Mouse (Mus musculus) erythroblast, embryonic 14.5 days (primary cell): ENCODE results near the gene Armh3. TPM values are rescaled to one million over a fixed set of nuclear protein-coding genes. Genes with fewer than 3 reads are reported as not detected.

ENCODE experiments used
- H3K27me3 ChIP-seq: 2 replicates; pipeline ENCODE4 v1.6.1; 2012; ENCODE audit warnings: inconsistent platforms; ENCODE audit not compliant: control insufficient read depth
- H3K36me3 ChIP-seq: 2 replicates; pipeline ENCODE4 v1.6.1; 2012; ENCODE audit warnings: mild to moderate bottlenecking, inconsistent platforms; ENCODE audit not compliant: control insufficient read depth
- H3K4me1 ChIP-seq: 2 replicates; pipeline ENCODE4 v1.6.1; 2012; ENCODE audit warnings: inconsistent platforms; ENCODE audit not compliant: control insufficient read depth
- H3K4me3 ChIP-seq: replicated peaks from 2 replicates; pipeline ENCODE3; 2012; ENCODE audit warnings: moderate library complexity, mild to moderate bottlenecking, inconsistent platforms
- H3K9me3 ChIP-seq: 2 replicates; pipeline ENCODE4 v1.6.1; 2012; ENCODE audit warnings: low read length, inconsistent platforms, mixed read lengths; ENCODE audit not compliant: control insufficient read depth
- GATA1 ChIP-seq: IDR thresholded peaks from 2 replicates; pipeline ENCODE4 v1.6.1; 2012; ENCODE audit warnings: low read length, inconsistent platforms, mixed read lengths
- TAL1 ChIP-seq: IDR thresholded peaks from 3 replicates; pipeline ENCODE4 v1.6.1; 2012; ENCODE audit warnings: low read length, inconsistent platforms, mixed read lengths
- polyA plus RNA-seq: library from polyadenylated mRNA; stranded (reverse); fragments of >175 nt; gene quantifications from 2 replicates; pipeline ENCODE4 v1.2.3, GENCODE M21; 2012

Armh3 gene
- polyA plus RNA-seq, 1 experiment: not detected

- no peak for TF ChIP-seq TAL1
- no peak for TF ChIP-seq GATA1
- peaks cover 2% of the 10 kb centered on the region; the same call in 1 of the 2 replicates for H3K4me1 ChIP-seq
- no peaks in the 10 kb centered on the region; the same call in 1 of the 2 replicates for H3K36me3 ChIP-seq
- no peak overlapping the region for H3K4me3 ChIP-seq
- H3K27me3 ChIP-seq: peaks cover 46% of the 10 kb centered on the region
- no peaks in the 10 kb centered on the region for H3K9me3 ChIP-seq
These were observed 180.3 kb downstream of the Armh3 start for GRCm38 (mm10) chr19:45817816-45818490.

- H3K36me3 ChIP-seq: no peaks in the 10 kb centered on the region; the same call in 1 of the 2 replicates
- no peaks in the 10 kb centered on the region for H3K9me3 ChIP-seq
- peaks cover 11% of the 10 kb centered on the region for H3K4me1 ChIP-seq
- H3K4me3 ChIP-seq: no peak overlapping the region
- TF ChIP-seq GATA1 (no peak), TAL1 (no peak)
- peaks cover 58% of the 10 kb centered on the region for H3K27me3 ChIP-seq
These were observed 181.6 kb downstream of the Armh3 start for GRCm38 (mm10) chr19:45816727-45817126.

- TF ChIP-seq TAL1 (no peak), GATA1 (no peak)
- H3K9me3 ChIP-seq: no peaks in the 10 kb centered on the region
- H3K4me3 ChIP-seq: no peak within 1 kb of the TSS
- H3K36me3 ChIP-seq: no peaks in the 10 kb centered on the region; the same call in 1 of the 2 replicates
- H3K27me3 ChIP-seq: peaks cover 66% of the 10 kb centered on the region
- H3K4me1 ChIP-seq: peaks cover 11% of the 10 kb centered on the region
These were observed 182.4 kb downstream of the Armh3 start, which contains the start of gene Kcnip2 for GRCm38 (mm10) chr19:45815831-45816405. Gene Kcnip2 (minus strand): TSS chr19:45816061.

- TF ChIP-seq TAL1 (no peak), GATA1 (no peak)
- no peaks in the 10 kb centered on the region; the same call in 1 of the 2 replicates for H3K36me3 ChIP-seq
- no peaks in the 10 kb centered on the region for H3K9me3 ChIP-seq
- H3K4me1 ChIP-seq: peaks cover 11% of the 10 kb centered on the region
- H3K4me3 ChIP-seq: no peak overlapping the region
- peaks cover 68% of the 10 kb centered on the region for H3K27me3 ChIP-seq
These were observed 183.1 kb downstream of the Armh3 start for GRCm38 (mm10) chr19:45815170-45815569.

- no peaks in the 10 kb centered on the region; the same call in 1 of the 2 replicates for H3K36me3 ChIP-seq
- no peak for TF ChIP-seq GATA1
- TF ChIP-seq TAL1: no peak
- no peaks in the 10 kb centered on the region for H3K9me3 ChIP-seq
- H3K27me3 ChIP-seq: peaks cover 68% of the 10 kb centered on the region
- H3K4me3 ChIP-seq: no peak overlapping the region
- peaks cover 11% of the 10 kb centered on the region for H3K4me1 ChIP-seq
These were observed 184.5 kb downstream of the Armh3 start for GRCm38 (mm10) chr19:45813801-45814200.

- no peaks in the 10 kb centered on the region for H3K9me3 ChIP-seq
- H3K4me1 ChIP-seq: peaks cover 11% of the 10 kb centered on the region
- H3K36me3 ChIP-seq: no peaks in the 10 kb centered on the region
- H3K27me3 ChIP-seq: peaks cover 68% of the 10 kb centered on the region
- TF ChIP-seq TAL1: no peak
- no peak for TF ChIP-seq GATA1
- H3K4me3 ChIP-seq: no peak overlapping the region
These were observed 185.0 kb downstream of the Armh3 start for GRCm38 (mm10) chr19:45813263-45813662.

DNA sequence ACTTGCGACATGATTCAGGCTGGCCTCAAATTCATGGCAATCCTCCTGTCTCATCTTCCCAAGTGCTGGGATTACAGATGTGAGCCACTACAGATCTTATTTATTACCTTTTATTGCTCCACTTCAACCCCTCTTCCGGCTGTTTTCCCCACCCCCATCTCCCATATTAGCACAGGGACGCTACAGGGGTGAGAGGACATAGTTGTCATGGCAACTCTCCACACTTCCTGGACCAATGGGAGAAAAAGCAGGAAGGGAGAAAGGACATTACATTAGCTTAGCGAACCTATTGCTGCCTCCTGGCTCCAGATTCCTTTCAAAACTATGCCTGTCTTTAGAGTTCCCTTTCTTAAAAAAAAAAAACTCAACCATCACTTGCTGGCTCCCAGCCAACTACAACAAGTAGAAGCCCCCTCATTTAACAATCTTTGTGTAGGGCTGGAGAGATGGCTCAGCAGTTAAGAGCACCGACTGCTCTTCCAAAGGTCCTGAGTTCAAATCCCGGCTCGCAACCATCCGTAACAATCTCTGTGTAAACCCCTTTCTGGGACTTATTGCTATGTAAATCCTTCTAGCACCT lies 185.5 kb downstream of the Armh3 start:
- TF ChIP-seq GATA1 (no peak), TAL1 (no peak)
- Histone ChIP-seq H3K4me1 (peaks cover 11% of the 10 kb centered on the region), H3K27me3 (peaks cover 68% of the 10 kb centered on the region), H3K9me3 (no peaks in the 10 kb centered on the region), H3K4me3 (no peak overlapping the region), H3K36me3 (no peaks in the 10 kb centered on the region)

GRCm38 (mm10) chr19:45812115-45812514 lies 186.2 kb downstream of the Armh3 start:
- Histone ChIP-seq H3K4me3 (peak overlapping the region; percentile 11), H3K27me3 (peaks cover 64% of the 10 kb centered on the region)
- no peak for TF ChIP-seq TAL1
- no peak for TF ChIP-seq GATA1

DNA sequence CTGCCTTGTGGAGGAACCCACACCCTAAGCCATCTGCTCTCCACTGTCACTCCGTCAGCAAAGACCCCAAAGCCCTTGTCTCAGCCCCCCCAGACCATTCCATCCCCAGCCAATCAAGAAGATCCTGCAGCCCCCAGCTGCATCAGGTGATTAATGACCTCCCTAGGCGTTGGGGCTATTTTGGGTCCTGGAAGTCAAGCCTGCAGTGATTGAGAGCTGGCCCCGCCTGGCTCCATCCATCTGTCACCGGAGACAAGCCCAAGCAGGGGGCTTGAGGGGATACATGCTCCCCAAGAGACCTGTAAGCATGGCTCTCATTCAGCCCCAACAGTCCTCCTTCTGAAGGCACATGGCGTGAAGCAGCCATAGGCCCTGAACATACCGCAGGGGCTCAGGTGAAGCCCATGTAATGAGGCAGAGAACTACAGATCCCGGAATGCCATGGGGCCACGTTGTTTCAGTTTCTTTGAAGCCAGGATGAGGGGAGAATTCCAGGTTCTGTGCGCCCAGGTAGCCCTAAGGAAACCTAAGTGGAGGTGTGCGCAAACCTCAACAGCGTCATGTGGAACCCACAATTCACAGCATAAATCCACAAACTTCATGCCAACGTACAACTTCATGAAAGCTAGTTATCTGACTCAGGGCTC lies 187.1 kb downstream of the Armh3 start:
- H3K36me3 ChIP-seq: no peaks in the 10 kb centered on the region
- peaks cover 11% of the 10 kb centered on the region for H3K4me1 ChIP-seq
- no peak for TF ChIP-seq GATA1
- TF ChIP-seq TAL1: no peak
- no peak overlapping the region for H3K4me3 ChIP-seq
- H3K27me3 ChIP-seq: peaks cover 54% of the 10 kb centered on the region
- no peaks in the 10 kb centered on the region for H3K9me3 ChIP-seq

More at GRCm38 (mm10) chr19:45812115-45812514, 186.2 kb downstream of the Armh3 start:
- Histone ChIP-seq H3K9me3 (no peaks in the 10 kb centered on the region), H3K36me3 (no peaks in the 10 kb centered on the region), H3K4me1 (peaks cover 11% of the 10 kb centered on the region)
